Mouse (Mus musculus): ENCODE measurements at regions not wholly inside any gene's neighbourhood (a gene's known extent, or its start where the extent isn't known, plus 50 kb on each side); places are given as distances from the start of the nearest gene placed in this dataset.

DNA sequence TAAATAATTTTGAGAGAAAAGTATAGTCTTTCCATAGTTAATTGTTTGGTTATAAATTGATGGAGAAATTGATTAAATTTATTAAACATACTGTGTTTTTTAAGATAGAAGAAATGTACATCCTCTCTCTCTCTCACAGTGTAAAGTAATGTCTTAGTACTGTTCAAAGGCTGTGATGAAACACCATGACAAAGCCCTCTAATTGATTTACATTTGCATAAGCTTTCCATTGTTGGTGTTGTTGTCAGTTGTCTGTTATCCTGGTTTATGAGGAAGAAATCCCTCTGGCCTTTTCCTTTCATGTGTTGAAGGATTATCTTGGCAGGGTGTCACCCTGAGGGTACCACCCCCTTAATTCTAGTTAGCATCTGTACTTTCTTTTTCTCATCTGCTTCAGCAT is 207.2 kb upstream of the Dmd start:
- no peaks in the 10 kb centered on the region for H3K4me1 ChIP-seq
- H3K27me3 ChIP-seq, result no peaks in the 10 kb centered on the region
- no peaks in the 10 kb centered on the region for H3K36me3 ChIP-seq
- H3K4me3 ChIP-seq (replicated peaks), result no peak overlapping the region
- H3K9me3 ChIP-seq (replicated peaks), result no peaks in the 10 kb centered on the region
- no peak overlapping the region for H3K4me2 ChIP-seq (replicated peaks)
- H3K27ac ChIP-seq (replicated peaks), result no peak overlapping the region
- ATAC-seq (ENCODE audit: insufficient number of reproducible peaks, low FRiP score, low TSS enrichment, low read depth), result no peak
- no peak overlapping the region for H3K9ac ChIP-seq

DNA sequence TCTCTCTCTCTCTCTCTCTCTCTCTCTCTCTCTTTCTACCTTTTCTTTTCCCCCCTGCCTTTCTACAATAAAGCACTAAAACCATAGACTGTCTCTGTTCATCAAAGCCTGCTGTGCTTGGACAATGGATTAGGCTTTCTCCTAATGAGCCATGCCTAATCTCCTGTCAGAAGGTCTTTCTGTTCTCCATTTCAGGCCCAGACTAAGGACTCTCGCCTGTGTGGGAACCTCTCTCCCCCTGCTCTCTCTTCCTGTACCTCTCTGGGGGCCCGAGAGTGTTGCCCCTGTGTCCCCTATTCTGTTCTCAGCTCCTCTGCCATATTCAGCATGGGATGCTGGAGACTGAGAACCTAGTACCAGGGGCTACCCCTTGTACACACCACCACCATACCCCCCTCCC is 184.5 kb upstream of the Dmd start:
- 28% methylated on average over 2 of the region's 2 CpGs for WGBS
- Histone ChIP-seq H3K27me3 (no peaks in the 10 kb centered on the region), H3K4me2 (replicated peaks) (no peak overlapping the region), H3K4me1 (no peaks in the 10 kb centered on the region), H3K4me3 (replicated peaks) (no peak overlapping the region), H3K9me3 (replicated peaks) (no peaks in the 10 kb centered on the region), H3K9ac (no peak overlapping the region), H3K36me3 (no peaks in the 10 kb centered on the region), H3K27ac (replicated peaks) (no peak overlapping the region)
- no peak for ATAC-seq (ENCODE audit: insufficient number of reproducible peaks, low FRiP score, low TSS enrichment, low read depth)

DNA sequence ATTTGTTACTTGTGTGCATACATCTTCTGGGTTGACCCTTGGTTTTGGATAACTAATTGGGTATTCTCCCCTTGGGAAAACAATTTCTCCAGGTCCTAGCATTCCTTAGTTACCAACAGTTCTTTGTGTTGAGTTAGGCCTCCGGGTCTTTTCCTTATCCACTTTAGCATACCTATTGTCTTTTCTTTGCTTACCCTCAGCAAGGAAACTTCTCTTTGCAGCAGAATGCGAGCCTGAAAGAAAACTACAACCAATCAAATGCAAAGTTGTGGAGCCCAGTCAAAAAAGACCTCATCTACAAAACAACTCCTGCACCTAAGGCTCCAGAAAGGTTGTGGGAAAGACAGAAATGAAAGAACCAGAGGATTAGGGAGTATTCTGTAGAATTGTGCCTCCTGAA is 139.5 kb upstream of the Dmd start:
- H3K4me1 ChIP-seq, result no peaks in the 10 kb centered on the region
- H3K9ac ChIP-seq, result no peak overlapping the region
- no peak overlapping the region for H3K4me3 ChIP-seq (replicated peaks)
- H3K27me3 ChIP-seq, result no peaks in the 10 kb centered on the region
- no peak for ATAC-seq (ENCODE audit: insufficient number of reproducible peaks, low FRiP score, low TSS enrichment, low read depth)
- H3K27ac ChIP-seq (replicated peaks), result no peak overlapping the region
- WGBS, result 20% methylated on average over 2 of the region's 2 CpGs
- no peak overlapping the region for H3K4me2 ChIP-seq (replicated peaks)
- H3K36me3 ChIP-seq, result no peaks in the 10 kb centered on the region
- no peaks in the 10 kb centered on the region for H3K9me3 ChIP-seq (replicated peaks)

DNA sequence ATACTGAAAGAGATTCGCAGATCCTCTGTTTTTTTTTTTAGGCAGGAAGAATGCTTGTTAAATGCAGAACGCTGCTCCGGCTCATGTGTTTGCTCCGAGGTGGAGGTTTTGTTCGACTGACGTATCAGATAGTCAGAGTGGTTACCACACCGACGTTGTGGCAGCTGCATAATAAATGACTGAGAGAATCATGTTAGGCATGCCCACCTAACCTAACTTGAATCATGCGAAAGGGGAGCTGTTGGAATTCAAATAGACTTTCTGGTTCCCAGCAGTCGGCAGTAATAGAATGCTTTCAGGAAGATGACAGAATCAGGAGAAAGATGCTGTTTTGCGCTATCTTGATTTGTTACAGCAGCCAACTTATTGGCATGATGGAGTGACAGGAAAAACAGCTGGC is 134.1 kb upstream of the Dmd start:
- no peaks in the 10 kb centered on the region for H3K27me3 ChIP-seq
- no peak overlapping the region for H3K27ac ChIP-seq (replicated peaks)
- ATAC-seq (ENCODE audit: insufficient number of reproducible peaks, low FRiP score, low TSS enrichment, low read depth), result no peak
- H3K9ac ChIP-seq, result no peak overlapping the region
- peak overlapping the region; percentile 38 for H3K4me2 ChIP-seq (replicated peaks)
- H3K36me3 ChIP-seq, result no peaks in the 10 kb centered on the region
- H3K9me3 ChIP-seq (replicated peaks), result no peaks in the 10 kb centered on the region
- 20% methylated on average over 11 of the region's 11 CpGs for WGBS
- H3K4me3 ChIP-seq (replicated peaks), result peak overlapping the region; percentile 26
- no peaks in the 10 kb centered on the region for H3K4me1 ChIP-seq

DNA sequence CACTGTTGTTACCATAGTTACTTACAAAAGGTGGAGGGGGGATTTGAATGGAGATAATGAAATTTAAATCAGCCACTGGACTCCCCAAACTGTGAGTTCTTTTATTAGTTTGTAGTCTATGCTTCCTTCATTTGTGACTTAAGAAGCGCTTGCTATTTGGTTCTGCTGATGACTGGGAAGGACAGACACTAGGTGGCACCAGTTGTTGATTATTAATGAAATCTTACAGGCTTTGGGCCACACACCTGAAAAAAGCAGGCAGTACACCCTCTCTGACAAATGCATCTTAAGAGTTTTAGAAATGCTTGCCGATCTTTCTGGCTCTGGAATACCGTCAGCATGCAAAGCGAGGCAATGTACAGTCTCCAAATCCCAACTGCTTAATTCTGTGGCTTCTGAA is 131.6 kb upstream of the Dmd start:
- 52% methylated on average over 4 of the region's 4 CpGs for WGBS
- Histone ChIP-seq H3K4me1 (no peaks in the 10 kb centered on the region), H3K9ac (no peak overlapping the region), H3K36me3 (no peaks in the 10 kb centered on the region), H3K4me3 (replicated peaks) (no peak overlapping the region), H3K4me2 (replicated peaks) (no peak overlapping the region), H3K27me3 (no peaks in the 10 kb centered on the region), H3K9me3 (replicated peaks) (no peaks in the 10 kb centered on the region), H3K27ac (replicated peaks) (no peak overlapping the region)
- ATAC-seq (ENCODE audit: insufficient number of reproducible peaks, low FRiP score, low TSS enrichment, low read depth), result no peak

DNA sequence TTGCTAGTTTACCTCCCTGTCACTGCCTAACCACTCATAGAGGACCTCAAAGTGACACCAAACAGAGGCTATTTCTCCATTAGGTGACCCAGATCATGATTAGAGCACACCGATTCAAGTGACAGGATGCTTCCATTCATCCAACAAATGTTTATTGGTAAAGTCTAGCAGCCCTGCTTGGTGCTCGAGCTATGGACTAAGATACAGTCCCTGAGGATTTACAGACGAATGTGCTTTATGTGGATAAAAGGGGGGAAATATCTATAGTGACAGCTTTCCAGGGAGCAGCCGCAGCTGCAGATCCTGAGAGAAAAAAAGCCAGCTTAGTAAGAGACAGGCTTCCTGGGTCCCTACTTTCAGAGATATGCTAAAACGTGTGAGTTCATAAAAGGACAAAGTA is 125.1 kb upstream of the Dmd start:
- Histone ChIP-seq H3K4me1 (no peaks in the 10 kb centered on the region), H3K27me3 (no peaks in the 10 kb centered on the region), H3K9ac (no peak overlapping the region), H3K4me3 (replicated peaks) (no peak overlapping the region), H3K36me3 (no peaks in the 10 kb centered on the region), H3K4me2 (replicated peaks) (no peak overlapping the region), H3K9me3 (replicated peaks) (no peaks in the 10 kb centered on the region), H3K27ac (replicated peaks) (no peak overlapping the region)
- 33% methylated on average over 5 of the region's 5 CpGs for WGBS
- no peak for ATAC-seq (ENCODE audit: insufficient number of reproducible peaks, low FRiP score, low TSS enrichment, low read depth)

DNA sequence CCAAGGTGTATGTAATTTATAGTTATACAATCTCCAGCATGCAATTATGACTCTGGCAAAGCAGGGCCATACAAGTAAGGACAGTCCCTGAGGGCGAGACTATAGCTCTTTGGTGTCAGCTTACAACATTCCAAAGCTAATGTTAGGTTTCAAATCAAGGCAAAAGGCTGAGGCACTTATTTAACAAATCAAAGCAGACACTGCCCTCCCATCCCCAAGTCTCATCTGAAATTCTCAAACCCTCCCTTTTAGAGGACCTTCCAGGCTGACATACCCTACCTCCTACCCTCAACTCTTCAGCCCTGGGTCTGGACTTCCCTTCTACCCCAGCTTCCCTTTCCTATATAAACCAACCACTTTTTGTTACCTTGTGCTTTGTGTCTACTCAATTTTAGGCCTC is 82.6 kb upstream of the Dmd start:
- Histone ChIP-seq H3K4me2 (replicated peaks) (no peak overlapping the region), H3K9ac (no peak overlapping the region), H3K9me3 (replicated peaks) (no peaks in the 10 kb centered on the region), H3K27me3 (no peaks in the 10 kb centered on the region), H3K27ac (replicated peaks) (no peak overlapping the region), H3K4me3 (replicated peaks) (no peak overlapping the region), H3K36me3 (no peaks in the 10 kb centered on the region), H3K4me1 (no peaks in the 10 kb centered on the region)
- ATAC-seq (ENCODE audit: insufficient number of reproducible peaks, low FRiP score, low TSS enrichment, low read depth), result no peak
- WGBS, result 44% methylated on average over 1 of the region's 1 CpGs

Data from embryonic facial prominence, embryonic 15.5 days (tissue).